Mouse (Mus musculus) forebrain, embryonic 12.5 days (tissue): ENCODE data around the gene Ube2cbp. TPM values are rescaled to one million over a fixed set of nuclear protein-coding genes. Genes with fewer than 3 reads are reported as not detected.

ENCODE experiments used
- ATAC-seq: fragments of 200-750 bp; cut with Nextera tagmentation; 2 replicates; pipeline ENCODE4 v1.8.0; 2017; ENCODE audit warnings: moderate TSS enrichment; ENCODE audit not compliant: low FRiP score
- H3K27ac ChIP-seq: fragments of 300-500 bp; sonication (generic); 2 replicates; pipeline ENCODE4 v1.5.1; 2016; ENCODE audit warnings: mild to moderate bottlenecking
- H3K27me3 ChIP-seq: fragments of 300-500 bp; sonication (generic); 2 replicates; pipeline ENCODE4 v1.6.1; 2016; ENCODE audit warnings: mild to moderate bottlenecking
- H3K36me3 ChIP-seq: fragments of 300-500 bp; sonication (generic); replicated peaks from 2 replicates; pipeline ENCODE4 v1.6.1; 2016; ENCODE audit warnings: mild to moderate bottlenecking
- H3K4me1 ChIP-seq: fragments of 300-500 bp; sonication (generic); 2 replicates; pipeline ENCODE4 v1.6.1; 2016
- H3K4me2 ChIP-seq: fragments of 300-500 bp; sonication (generic); 2 replicates; pipeline ENCODE4 v1.6.1; 2016; ENCODE audit warnings: mild to moderate bottlenecking, moderate library complexity
- H3K4me3 ChIP-seq: fragments of 300-500 bp; sonication (generic); replicated peaks from 2 replicates; pipeline ENCODE4 v1.5.1; 2016; ENCODE audit warnings: mild to moderate bottlenecking
- H3K9ac ChIP-seq: fragments of 300-500 bp; sonication (generic); 2 replicates; pipeline ENCODE4 v1.6.1; 2016; ENCODE audit warnings: mild to moderate bottlenecking
- H3K9me3 ChIP-seq: fragments of 300-500 bp; sonication (generic); 2 replicates; pipeline ENCODE4 v1.6.1; 2016
- WGBS: fragments of 180-500 bp; shearing (Covaris S2); methylation state at CpG from one replicate; pipeline ENCODE4 v1.1.7; 2016; 5-methylcytosine and 5-hydroxymethylcytosine counted together
- polyA plus RNA-seq: library from polyadenylated mRNA; unstranded; fragments of >200 nt; fragmentation: Nextera tagmentation; extraction: Ambion mirVana; gene quantifications from 2 replicates; pipeline ENCODE4 v1.2.1, GENCODE M21; 2016

Gene Ube2cbp
- polyA plus RNA-seq, 1 experiment from 2014 or later = 6.9 TPM

GRCm38 (mm10) chr9:86453626-86454025 is 11.1 kb downstream of the Ube2cbp start:
- no peaks in the 10 kb centered on the region for H3K9me3 ChIP-seq
- H3K36me3 ChIP-seq = no peaks in the 10 kb centered on the region
- no peak overlapping the region for H3K4me2 ChIP-seq
- H3K9ac ChIP-seq = no peak overlapping the region
- H3K27me3 ChIP-seq = 0 out of 2 replicates have a peak, but pooled peaks cover 5% of the 10 kb centered on the region
- no peak overlapping the region for H3K4me3 ChIP-seq
- 86% methylated on average over 3 of the region's 3 CpGs for WGBS
- no peak overlapping the region for H3K27ac ChIP-seq
- peaks cover 8% of the 10 kb centered on the region; the same call in 1 of the 2 replicates for H3K4me1 ChIP-seq
- no peak for ATAC-seq

- WGBS = 2% methylated on average over 13 of the region's 13 CpGs
- no peak overlapping the region for H3K4me3 ChIP-seq
- peaks cover 11% of the 10 kb centered on the region; the same call in 1 of the 2 replicates for H3K4me1 ChIP-seq
- no peak overlapping the region for H3K27ac ChIP-seq
- peaks cover 10% of the 10 kb centered on the region for H3K27me3 ChIP-seq
- peak overlapping the region; percentile 43 for H3K4me2 ChIP-seq
- no peaks in the 10 kb centered on the region for H3K36me3 ChIP-seq
- no peaks in the 10 kb centered on the region for H3K9me3 ChIP-seq
- peak; percentile 68 for ATAC-seq
- no peak overlapping the region for H3K9ac ChIP-seq
Observed at GRCm38 (mm10) chr9:86451617-86452016, 13.1 kb downstream of the Ube2cbp start.

DNA sequence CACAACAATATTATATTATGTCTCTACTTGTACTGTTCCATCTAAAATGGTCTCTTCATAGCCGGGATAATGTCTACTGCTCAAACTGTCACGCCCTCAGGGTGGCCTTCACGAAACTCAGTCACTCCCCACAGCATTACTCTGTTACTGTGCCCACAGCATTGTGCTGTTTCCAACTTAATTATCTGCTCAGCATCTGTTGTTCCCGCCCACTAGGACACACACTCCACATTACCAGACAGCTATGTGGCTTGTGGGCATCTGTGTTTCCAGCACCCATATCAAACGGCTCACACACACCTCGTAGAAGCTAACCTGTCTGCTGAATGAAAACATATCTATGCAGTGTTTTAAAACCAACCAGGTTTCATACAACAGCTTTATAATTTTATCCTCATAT is 13.7 kb downstream of the Ube2cbp start:
- H3K9ac ChIP-seq = no peak overlapping the region
- peaks cover 11% of the 10 kb centered on the region; the same call in 1 of the 2 replicates for H3K4me1 ChIP-seq
- no peak overlapping the region for H3K4me3 ChIP-seq
- H3K9me3 ChIP-seq = no peaks in the 10 kb centered on the region
- H3K4me2 ChIP-seq = no peak overlapping the region
- WGBS = 36% methylated on average over 6 of the region's 6 CpGs
- H3K36me3 ChIP-seq = no peaks in the 10 kb centered on the region
- H3K27ac ChIP-seq = no peak overlapping the region
- peaks cover 10% of the 10 kb centered on the region for H3K27me3 ChIP-seq
- peak; percentile 53; the same call in 1 of the 2 replicates for ATAC-seq

GRCm38 (mm10) chr9:86449581-86449980 is 15.2 kb downstream of the Ube2cbp start:
- Histone ChIP-seq H3K27ac (no peak overlapping the region), H3K36me3 (no peaks in the 10 kb centered on the region), H3K9ac (no peak overlapping the region), H3K9me3 (peaks cover 2% of the 10 kb centered on the region; the same call in 1 of the 2 replicates), H3K27me3 (peaks cover 10% of the 10 kb centered on the region), H3K4me2 (no peak overlapping the region), H3K4me1 (peaks cover 11% of the 10 kb centered on the region; the same call in 1 of the 2 replicates), H3K4me3 (no peak overlapping the region)
- peak; percentile 63 for ATAC-seq
- 5% methylated on average over 11 of the region's 11 CpGs for WGBS

GRCm38 (mm10) chr9:86447431-86447830 is 17.3 kb downstream of the Ube2cbp start:
- no peak for ATAC-seq
- H3K4me2 ChIP-seq = no peak overlapping the region
- 93% methylated on average over 8 of the region's 8 CpGs for WGBS
- H3K36me3 ChIP-seq = no peaks in the 10 kb centered on the region
- no peak overlapping the region for H3K4me3 ChIP-seq
- no peak overlapping the region for H3K27ac ChIP-seq
- H3K9ac ChIP-seq = no peak overlapping the region
- H3K9me3 ChIP-seq = peaks cover 2% of the 10 kb centered on the region; the same call in 1 of the 2 replicates
- H3K27me3 ChIP-seq = peaks cover 10% of the 10 kb centered on the region
- H3K4me1 ChIP-seq = peaks cover 11% of the 10 kb centered on the region; the same call in 1 of the 2 replicates

- Histone ChIP-seq H3K27ac (no peak overlapping the region), H3K36me3 (no peaks in the 10 kb centered on the region), H3K9me3 (peaks cover 2% of the 10 kb centered on the region; the same call in 1 of the 2 replicates), H3K4me1 (peaks cover 11% of the 10 kb centered on the region; the same call in 1 of the 2 replicates), H3K27me3 (peaks cover 10% of the 10 kb centered on the region), H3K4me3 (no peak overlapping the region), H3K9ac (no peak overlapping the region), H3K4me2 (no peak overlapping the region)
- ATAC-seq = no peak
- WGBS = 92% methylated on average over 7 of the region's 7 CpGs
Observed at GRCm38 (mm10) chr9:86446847-86447246, 17.9 kb downstream of the Ube2cbp start.

- Histone ChIP-seq H3K36me3 (no peaks in the 10 kb centered on the region), H3K27ac (no peak overlapping the region), H3K4me3 (no peak overlapping the region), H3K9ac (no peak overlapping the region), H3K4me2 (no peak overlapping the region), H3K27me3 (no peaks in the 10 kb centered on the region; the same call in 1 of the 2 replicates), H3K9me3 (peaks cover 2% of the 10 kb centered on the region; the same call in 1 of the 2 replicates), H3K4me1 (peaks cover 4% of the 10 kb centered on the region; the same call in 1 of the 2 replicates)
- WGBS = 92% methylated on average over 4 of the region's 4 CpGs
- no peak for ATAC-seq
Observed at GRCm38 (mm10) chr9:86442248-86442647, 22.5 kb downstream of the Ube2cbp start.

- Histone ChIP-seq H3K27ac (no peak overlapping the region), H3K9me3 (no peaks in the 10 kb centered on the region), H3K4me1 (peaks cover 4% of the 10 kb centered on the region; the same call in 1 of the 2 replicates), H3K27me3 (no peaks in the 10 kb centered on the region; the same call in 1 of the 2 replicates), H3K4me2 (no peak overlapping the region), H3K36me3 (no peaks in the 10 kb centered on the region), H3K4me3 (no peak overlapping the region), H3K9ac (no peak overlapping the region)
- ATAC-seq = no peak
- 53% methylated on average over 11 of the region's 11 CpGs for WGBS
Observed at GRCm38 (mm10) chr9:86438337-86439009, 26.3 kb downstream of the Ube2cbp start.

DNA sequence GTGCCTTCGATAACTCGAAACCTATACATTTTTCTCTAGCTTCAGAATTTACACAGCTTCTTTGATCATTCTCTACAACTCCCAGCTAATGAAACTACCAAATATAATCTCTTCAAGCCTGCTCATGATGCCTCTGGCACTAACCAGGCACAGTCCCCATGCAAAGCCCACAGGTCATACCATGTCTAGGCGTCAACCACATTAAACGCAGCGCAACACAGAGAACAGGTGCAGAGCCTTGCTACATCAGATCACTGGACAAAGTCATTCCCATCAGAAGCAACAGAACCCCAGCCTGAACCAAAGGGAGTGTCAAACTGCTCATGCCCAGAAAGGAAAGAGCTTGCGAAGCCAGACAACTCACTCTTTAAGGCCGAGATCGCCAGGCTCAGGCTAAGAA is 28.1 kb downstream of the Ube2cbp start:
- H3K27me3 ChIP-seq = no peaks in the 10 kb centered on the region
- ATAC-seq = no peak
- H3K9me3 ChIP-seq = no peaks in the 10 kb centered on the region
- H3K36me3 ChIP-seq = no peaks in the 10 kb centered on the region
- WGBS = 97% methylated on average over 8 of the region's 8 CpGs
- no peak overlapping the region for H3K4me2 ChIP-seq
- no peak overlapping the region for H3K27ac ChIP-seq
- no peak overlapping the region for H3K4me3 ChIP-seq
- H3K4me1 ChIP-seq = peaks cover 4% of the 10 kb centered on the region; the same call in 1 of the 2 replicates
- H3K9ac ChIP-seq = no peak overlapping the region

- H3K27me3 ChIP-seq = no peaks in the 10 kb centered on the region
- no peak overlapping the region for H3K27ac ChIP-seq
- 88% methylated on average over 3 of the region's 3 CpGs for WGBS
- no peaks in the 10 kb centered on the region for H3K9me3 ChIP-seq
- H3K36me3 ChIP-seq = no peaks in the 10 kb centered on the region
- no peak overlapping the region for H3K9ac ChIP-seq
- ATAC-seq = no peak
- peaks cover 4% of the 10 kb centered on the region; the same call in 1 of the 2 replicates for H3K4me1 ChIP-seq
- H3K4me2 ChIP-seq = no peak overlapping the region
- no peak overlapping the region for H3K4me3 ChIP-seq
Observed at GRCm38 (mm10) chr9:86435510-86435909, 29.2 kb downstream of the Ube2cbp start.

DNA sequence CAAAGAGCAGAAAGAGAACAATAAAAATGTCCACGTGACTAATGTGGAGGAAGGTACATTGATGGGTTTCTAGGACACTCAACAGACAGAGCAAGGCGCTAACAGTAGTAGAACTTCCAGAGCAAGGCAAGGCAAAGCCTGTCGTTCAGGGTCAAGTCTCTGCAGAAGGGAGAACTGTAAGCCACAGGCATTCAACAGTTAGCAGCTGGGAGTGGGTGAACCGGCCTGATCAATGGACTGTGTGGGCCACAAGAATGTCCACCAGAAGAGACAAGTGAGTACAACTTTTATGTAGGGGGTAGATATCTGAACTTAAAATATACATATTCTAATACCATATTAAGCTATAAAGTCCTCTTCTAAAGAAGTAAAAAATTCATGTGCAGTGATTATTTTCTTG is 41.4 kb downstream of the Ube2cbp start:
- no peaks in the 10 kb centered on the region for H3K36me3 ChIP-seq
- no peaks in the 10 kb centered on the region for H3K9me3 ChIP-seq
- H3K4me3 ChIP-seq = no peak overlapping the region
- no peak overlapping the region for H3K27ac ChIP-seq
- 83% methylated on average over 4 of the region's 4 CpGs for WGBS
- ATAC-seq = no peak
- no peaks in the 10 kb centered on the region for H3K4me1 ChIP-seq
- H3K9ac ChIP-seq = no peak overlapping the region
- no peaks in the 10 kb centered on the region for H3K27me3 ChIP-seq
- H3K4me2 ChIP-seq = no peak overlapping the region

- H3K36me3 ChIP-seq = no peaks in the 10 kb centered on the region
- H3K27ac ChIP-seq = no peak overlapping the region
- no peak overlapping the region for H3K4me2 ChIP-seq
- no peak overlapping the region for H3K4me3 ChIP-seq
- 91% methylated on average over 6 of the region's 6 CpGs for WGBS
- no peak for ATAC-seq
- no peaks in the 10 kb centered on the region for H3K9me3 ChIP-seq
- H3K4me1 ChIP-seq = no peaks in the 10 kb centered on the region
- H3K27me3 ChIP-seq = no peaks in the 10 kb centered on the region
- no peak overlapping the region for H3K9ac ChIP-seq
Observed at GRCm38 (mm10) chr9:86419366-86419765, 45.4 kb downstream of the Ube2cbp start.

DNA sequence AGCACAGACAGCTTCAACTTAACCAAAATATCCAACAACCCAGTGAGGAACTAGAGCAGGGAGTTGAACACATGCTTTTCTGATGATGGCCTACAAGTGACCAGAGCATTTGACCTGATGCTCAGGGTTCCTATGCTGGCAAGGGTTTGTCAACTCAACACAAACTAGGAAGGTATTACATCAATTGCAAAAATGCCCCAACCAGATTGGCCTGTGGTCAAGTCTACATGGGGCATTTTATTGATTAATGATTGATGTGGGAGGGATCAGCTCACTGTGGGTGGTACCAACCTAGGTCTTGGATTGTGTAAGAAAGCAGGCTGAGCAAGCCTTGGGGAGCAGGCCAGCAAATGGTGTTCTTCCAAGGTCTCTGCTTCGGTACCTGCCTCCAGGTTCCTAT is 46.8 kb downstream of the Ube2cbp start:
- 100% methylated on average over 1 of the region's 1 CpGs for WGBS
- no peak for ATAC-seq
- no peak overlapping the region for H3K27ac ChIP-seq
- H3K9ac ChIP-seq = no peak overlapping the region
- no peaks in the 10 kb centered on the region for H3K4me1 ChIP-seq
- no peaks in the 10 kb centered on the region for H3K27me3 ChIP-seq
- no peaks in the 10 kb centered on the region for H3K9me3 ChIP-seq
- no peak overlapping the region for H3K4me2 ChIP-seq
- H3K4me3 ChIP-seq = no peak overlapping the region
- H3K36me3 ChIP-seq = no peaks in the 10 kb centered on the region
